Mouse (Mus musculus) telencephalon, adult 2 months (tissue): ENCODE measurements at regions not wholly inside any gene's neighbourhood (a gene's known extent, or its start where the extent isn't known, plus 50 kb on each side); places are given as distances from the start of the nearest gene placed in this dataset.
"Not testable (repeated sequence)": the region's sequence is repeated elsewhere in the genome, so short reads cannot be mapped to it uniquely, and the experiment has no call there.

ENCODE experiments used
- DNase-seq: peaks from one replicate; pipeline ENCODE4 v3.0.0-alpha.2; 2011; ENCODE audit warnings: low read depth, low spot score

GRCm38 (mm10) chr1:168681685-168682491 is 249.8 kb upstream of the Pbx1 start:
- no peak for DNase-seq

GRCm38 (mm10) chr1:168680674-168681073 is 248.6 kb upstream of the Pbx1 start:
- DNase-seq: no peak

DNA sequence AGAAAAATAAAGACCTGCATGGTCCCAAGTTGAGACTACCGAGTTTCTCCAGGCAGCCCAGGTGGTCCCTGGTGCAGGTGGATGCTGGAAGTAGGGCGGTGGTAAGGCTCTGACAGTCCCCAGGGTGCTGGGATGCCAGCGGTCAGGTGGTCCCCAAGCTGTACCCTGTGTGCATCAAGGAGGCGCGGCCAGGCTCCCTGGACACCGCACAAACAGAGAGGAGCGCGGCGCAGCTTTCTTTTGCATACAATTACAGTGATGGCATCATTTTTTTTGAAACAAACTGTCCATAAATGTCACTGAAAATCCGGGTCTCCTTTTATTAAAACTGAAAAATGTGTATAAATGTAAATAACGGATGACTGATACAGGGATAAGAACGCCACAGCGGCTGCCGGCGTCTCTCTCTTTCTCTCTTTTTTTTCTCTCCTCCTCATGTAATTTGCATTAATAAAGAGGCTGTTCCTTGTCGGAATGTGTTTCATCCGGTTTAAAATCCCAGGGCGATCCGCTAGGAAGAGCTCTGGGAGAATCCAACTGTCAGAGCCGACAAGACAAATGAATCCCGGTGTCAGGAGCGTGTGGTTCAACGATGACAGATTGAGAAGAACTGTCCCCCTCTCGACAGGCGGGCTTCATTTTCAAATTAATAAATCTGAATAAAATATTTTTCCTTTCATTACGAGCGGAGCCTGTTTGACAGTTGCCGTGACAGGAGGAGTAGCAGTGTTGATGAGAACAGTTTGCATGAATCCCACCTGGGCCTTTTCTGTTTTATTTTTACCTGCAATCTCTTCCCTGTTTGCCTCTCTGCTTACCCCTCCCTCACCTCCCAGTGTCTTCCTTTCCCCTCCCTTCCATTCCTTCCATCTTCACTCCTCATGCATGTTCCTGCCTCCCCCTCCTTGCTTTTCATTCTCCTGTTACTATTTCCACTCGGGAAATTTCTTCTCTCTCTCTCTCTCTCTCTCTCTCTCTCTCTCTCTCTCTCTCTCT is 244.6 kb upstream of the Pbx1 start:
- DNase-seq: no peak

- no peak for DNase-seq
Measured at GRCm38 (mm10) chr1:168675741-168676140, 243.7 kb upstream of the Pbx1 start.

GRCm38 (mm10) chr1:168662755-168663284 is 230.8 kb upstream of the Pbx1 start:
- no peak for DNase-seq

- DNase-seq: no peak
Measured at GRCm38 (mm10) chr1:168660956-168661355, 228.9 kb upstream of the Pbx1 start.

DNA sequence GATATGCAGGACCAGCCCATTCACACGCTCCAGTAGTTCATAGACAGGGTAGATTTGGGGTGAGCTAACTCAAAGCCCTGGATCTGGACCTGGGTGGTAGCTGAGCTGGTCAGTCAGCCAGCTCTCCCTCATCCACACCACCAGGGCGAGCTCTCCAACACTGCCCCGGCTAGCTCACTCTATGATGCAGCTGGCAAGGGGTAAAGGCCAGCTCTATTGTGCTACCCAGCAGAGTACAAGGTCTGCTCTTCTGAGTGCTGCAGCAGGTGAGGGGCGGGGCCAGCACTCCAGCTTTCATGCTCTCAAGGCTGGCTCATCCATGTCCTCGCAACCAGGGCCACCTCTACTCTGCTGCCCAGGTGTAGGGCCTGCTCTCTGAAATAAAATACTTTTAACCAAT is 227.5 kb upstream of the Pbx1 start:
- DNase-seq: no peak

DNA sequence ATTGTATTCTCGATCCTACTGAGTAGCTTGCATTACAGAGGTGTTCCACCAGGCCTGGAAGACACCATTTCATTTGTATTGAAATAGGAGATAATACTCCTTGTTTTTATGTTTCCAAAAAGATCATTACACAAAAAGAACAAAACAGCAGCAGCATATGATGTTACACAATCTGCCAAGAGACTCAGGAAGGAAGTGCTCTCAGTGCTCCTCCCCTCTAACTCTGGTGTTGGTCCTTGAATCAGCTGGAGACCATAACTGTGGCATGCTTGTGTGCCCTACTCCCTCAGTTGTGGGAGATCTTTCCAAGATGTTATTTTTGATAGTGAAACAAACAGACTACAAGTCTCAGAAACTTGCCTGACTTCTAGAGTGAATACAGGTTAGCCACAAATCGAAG is 200.8 kb upstream of the Pbx1 start:
- no peak for DNase-seq

- no peak for DNase-seq
Measured at GRCm38 (mm10) chr1:168631979-168632378, 199.9 kb upstream of the Pbx1 start.

DNA sequence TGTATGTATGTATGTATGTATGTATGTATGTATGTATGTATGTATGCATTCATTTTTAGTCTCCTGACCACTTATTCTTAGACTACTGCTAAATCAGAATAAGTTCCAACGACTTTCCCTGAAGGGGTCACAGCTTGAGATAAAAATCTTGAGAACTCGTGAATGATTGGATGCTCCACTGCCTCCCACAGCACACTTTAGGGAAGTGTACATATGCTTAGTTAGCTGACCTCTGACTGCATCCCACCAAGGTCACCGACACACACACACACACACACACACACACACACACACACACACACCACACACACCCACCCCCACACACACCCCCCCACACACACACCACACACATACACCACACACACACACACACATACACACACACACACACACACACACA is 169.9 kb upstream of the Pbx1 start:
- DNase-seq: not testable (repeated sequence)

DNA sequence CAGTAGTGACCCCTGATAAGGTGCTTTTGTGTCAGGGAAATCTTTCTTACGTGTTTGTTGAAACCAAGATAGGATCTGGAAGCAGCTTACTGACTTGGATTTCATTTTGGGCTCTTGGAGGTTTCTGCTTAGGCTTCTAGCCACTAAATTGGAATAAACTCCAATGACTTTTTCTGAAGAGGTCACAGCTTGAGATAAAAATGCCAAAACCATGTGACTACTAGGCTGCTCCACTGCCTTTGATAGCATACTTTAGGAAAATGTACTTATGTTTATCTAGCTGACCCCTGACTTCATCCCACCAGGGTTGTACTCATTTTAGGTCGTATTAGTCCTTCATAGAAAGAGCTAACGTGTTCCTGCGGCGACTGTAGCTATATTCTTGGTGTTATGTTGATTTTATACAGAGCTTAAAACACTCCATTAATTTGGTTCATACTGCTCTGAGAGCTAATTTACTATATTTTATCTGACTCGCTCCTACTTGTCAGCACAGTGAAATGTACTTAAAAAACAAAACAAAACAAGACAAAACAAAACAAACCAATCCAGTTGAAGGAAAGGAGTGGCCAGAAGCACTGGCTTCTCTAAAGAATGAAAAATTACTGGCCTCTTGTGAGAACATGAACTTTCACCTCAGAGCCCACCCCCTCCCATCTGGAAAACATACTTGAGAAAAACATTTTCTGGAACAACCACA is 168.5 kb upstream of the Pbx1 start:
- no peak for DNase-seq

- DNase-seq: no peak
Measured at GRCm38 (mm10) chr1:168598191-168598667, 166.2 kb upstream of the Pbx1 start.

- DNase-seq: no peak
Measured at GRCm38 (mm10) chr1:168597495-168597894, 165.4 kb upstream of the Pbx1 start.

DNA sequence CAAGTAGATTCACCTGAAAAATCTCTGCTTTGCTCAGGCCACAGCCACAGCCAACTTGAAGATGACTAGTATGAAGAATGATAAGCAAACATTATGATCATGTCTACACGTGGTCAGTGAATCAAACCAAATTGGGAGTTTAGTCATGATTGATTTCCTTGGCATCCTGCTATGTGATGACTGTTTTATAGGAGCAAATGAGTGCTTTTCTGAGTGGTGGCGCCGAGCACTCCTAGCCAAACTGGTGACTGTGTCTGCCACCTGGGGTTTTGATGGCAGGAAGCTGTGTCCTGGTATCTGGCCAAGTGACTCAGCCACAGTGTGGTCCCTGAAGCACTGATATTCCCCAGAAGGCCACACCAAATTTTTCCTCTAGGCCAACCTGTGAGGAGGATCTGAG is 152.1 kb upstream of the Pbx1 start:
- no peak for DNase-seq

DNA sequence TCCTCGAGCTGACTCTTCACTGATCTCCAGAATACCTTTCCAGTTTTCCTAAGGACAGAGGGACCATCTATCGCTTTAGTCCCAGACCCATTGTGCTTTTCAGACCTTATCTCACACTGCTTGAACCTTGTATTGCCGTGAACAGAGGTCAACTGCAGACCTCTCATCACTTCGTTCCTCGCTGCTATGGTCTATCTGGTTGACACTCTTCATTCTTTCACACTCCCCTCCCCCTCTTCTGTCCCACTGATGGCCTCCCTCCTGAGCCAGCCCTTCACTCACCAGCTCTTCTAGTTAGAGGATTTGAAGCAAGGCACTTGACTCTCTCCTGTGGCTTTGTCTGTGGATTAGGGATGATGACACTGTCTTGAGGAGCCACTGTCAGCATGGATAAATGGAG is 150.4 kb upstream of the Pbx1 start:
- no peak for DNase-seq

DNA sequence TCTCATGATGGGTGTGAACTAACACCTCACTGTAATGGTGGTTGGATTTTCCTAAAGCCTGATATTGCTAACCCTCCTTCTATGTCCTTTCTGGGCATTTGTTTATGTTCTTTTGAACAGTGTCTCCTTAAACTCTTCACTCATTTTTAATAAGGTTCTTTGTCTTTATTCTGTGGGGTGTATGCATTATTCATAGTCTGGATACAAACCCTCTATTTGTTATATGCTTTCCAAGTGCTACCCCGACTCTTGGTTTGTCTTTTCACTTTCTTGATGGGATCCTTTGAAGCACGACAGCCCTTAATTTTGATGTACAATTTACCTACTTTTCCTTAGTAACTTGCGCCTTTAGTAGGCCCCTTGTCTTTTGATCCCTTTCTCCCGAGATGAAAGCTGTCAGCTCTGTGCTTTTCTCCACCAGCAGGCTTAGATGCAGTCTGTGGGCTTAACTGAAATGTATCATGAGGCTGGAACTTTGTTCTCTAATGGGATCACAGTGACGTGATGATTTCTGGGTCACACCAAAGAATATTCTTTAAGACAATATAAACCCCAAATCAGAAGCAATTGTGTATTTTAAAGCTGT is 138.0 kb upstream of the Pbx1 start:
- DNase-seq: no peak

GRCm38 (mm10) chr1:168552394-168552793 is 120.3 kb upstream of the Pbx1 start:
- DNase-seq: no peak

DNA sequence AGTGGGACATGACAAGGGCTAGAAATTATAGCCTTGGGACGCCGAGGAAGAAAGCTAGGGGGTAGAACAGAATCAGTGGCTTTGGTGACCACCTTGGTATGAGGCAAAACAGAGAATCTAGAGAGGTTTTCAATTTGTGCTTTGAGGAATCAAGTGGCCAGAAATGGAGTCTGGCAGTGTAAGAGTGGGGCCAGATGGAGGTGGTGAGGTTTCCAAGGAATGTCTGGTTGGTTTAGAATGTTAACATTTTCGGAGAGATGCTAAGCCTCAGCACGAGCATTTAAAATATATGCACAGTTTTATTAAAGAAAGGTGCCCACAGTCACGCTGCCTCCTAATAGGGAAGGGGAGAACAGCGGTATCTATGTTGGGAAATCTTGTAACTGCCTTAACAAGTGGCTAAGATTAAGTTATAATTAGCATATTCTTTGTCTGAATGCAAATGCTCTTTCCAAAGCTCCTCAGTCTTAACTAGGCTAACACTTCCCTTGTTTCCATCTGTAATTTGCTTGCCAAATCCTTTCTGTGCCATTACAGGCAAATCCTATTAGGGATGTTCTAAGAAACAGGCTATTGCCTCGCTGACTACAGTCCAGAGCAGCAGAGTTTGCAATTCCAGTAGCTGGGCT is 117.9 kb upstream of the Pbx1 start:
- peak; percentile 62 for DNase-seq

DNA sequence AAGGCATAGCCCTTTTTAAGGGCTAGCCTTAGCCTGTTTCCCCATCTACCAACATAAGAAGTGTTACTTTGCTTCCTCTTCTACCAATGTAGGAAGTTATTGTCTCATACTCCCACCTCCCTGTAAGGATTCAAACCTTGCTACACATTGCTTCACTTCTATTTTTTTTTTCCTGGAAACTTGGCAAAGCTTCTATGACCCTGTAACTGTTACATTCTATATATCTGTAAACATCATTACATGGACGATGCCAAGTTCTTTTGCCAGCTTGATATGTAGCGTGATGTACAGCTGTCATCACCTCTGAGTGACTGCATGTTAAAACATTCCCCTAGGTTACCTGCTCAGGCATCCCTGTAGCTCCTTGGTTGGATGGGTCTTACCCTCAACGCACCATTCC is 114.1 kb upstream of the Pbx1 start:
- no peak for DNase-seq

- no peak for DNase-seq
Measured at GRCm38 (mm10) chr1:168545072-168545780, 113.2 kb upstream of the Pbx1 start.
